Comparison of ENCODE assay signal across 14 mouse cellular contexts in genomic region chr15:99631618-99632017, GRCm38 (mm10). TPM values are rescaled to one million over a fixed set of nuclear protein-coding genes. Genes with fewer than 3 reads are reported as not detected.
DNase-seq lines count a peak whose midpoint lies in the region; ATAC-seq and TF ChIP-seq lines count a peak whose summit lies in the region.
"Had no signal": no experiment of that assay in that cellular context is flagged by ENCODE, and none has a peak within 500 bp of the region (broad histone marks: within the 10 kb centered on the region; RNA-seq: fewer than 3 reads in every experiment).

No protein-coding gene starts in this region.

- H3K4me2 ChIP-seq in liver, embryonic 14.5 days (ENCODE audit: low read depth) = no peak overlapping the region
- H3K4me2 ChIP-seq: embryonic facial prominence, embryonic 15.5 days; kidney, embryonic 15.5 days; neural tube, embryonic 12.5 days had no signal

- peaks cover 99% of the 10 kb centered on the region for H3K36me3 ChIP-seq in liver, embryonic 14.5 days (replicated peaks; ENCODE audit: control insufficient read depth, insufficient read depth, low read depth)
- peaks cover 98% of the 10 kb centered on the region for H3K36me3 ChIP-seq in E14TG2a.4 (ENCODE audit: insufficient read depth, low read length)

- no peak for DNase-seq in liver, embryonic 14.5 days (ENCODE audit: low read depth in 3 of 3, low spot score in 3 of 3)
- DNase-seq in liver (no peak), Patski (ENCODE audit: low read depth, low spot score) (no peak)
- peak; percentile 57 for DNase-seq in retina, embryonic 14.5 days (ENCODE audit: low spot score)
- DNase-seq in layer of hippocampus, postnatal 14 days (ENCODE audit: low spot score in 2 of 2) = no peak
- DNase-seq in lung, postnatal 10 days = no peak
- DNase-seq: cerebellum, adult 8-10 months; heart, postnatal 10 days had no signal

- CTCF ChIA-PET in Patski (lab: Charles Lee) = interaction anchor here (0.9 to 1.8 kb wide), 5 partner anchors 13 to 60 kb away, joined by 3 to 6 read pairs (median 4); no protein-coding TSS in a partner anchor

- TF ChIP-seq CTCF in liver, embryonic 14.5 days (IDR thresholded peaks at IDR 0.05; ENCODE audit: low read depth) = peak; percentile 58
- TF ChIP-seq CTCF in E14TG2a.4 (conservative IDR thresholded peaks at IDR 0.05; ENCODE audit: low read length) = peak; percentile 64
- peak; percentile 72 for TF ChIP-seq CTCF in Patski (IDR thresholded peaks at IDR 0.05)

- H3K9ac ChIP-seq in liver, embryonic 14.5 days (replicated peaks) = no peak overlapping the region
- H3K9ac ChIP-seq: embryonic facial prominence, embryonic 15.5 days; kidney, embryonic 15.5 days; neural tube, embryonic 12.5 days had no signal

- H3K9me3 ChIP-seq in liver, embryonic 14.5 days (ENCODE audit: control insufficient read depth, low read length) = no peaks in the 10 kb centered on the region
- no peaks in the 10 kb centered on the region for H3K9me3 ChIP-seq in E14TG2a.4 (ENCODE audit: low read length)
- H3K9me3 ChIP-seq: embryonic facial prominence, embryonic 15.5 days; kidney, embryonic 15.5 days; neural tube, embryonic 12.5 days had no signal

- ATAC-seq in liver, embryonic 14.5 days (ENCODE audit: insufficient read depth) = no peak
- no peak for ATAC-seq in Patski

- no peaks in the 10 kb centered on the region for H3K4me1 ChIP-seq in liver, embryonic 14.5 days (replicated peaks; ENCODE audit: control insufficient read depth in 2 of 2, insufficient read depth in 2 of 2, low read length in 1 of 2)
- H3K4me1 ChIP-seq in E14TG2a.4 (replicated peaks; ENCODE audit: low read depth, low read length) = 0 out of 2 replicates have a peak, but pooled peaks cover 4% of the 10 kb centered on the region
- H3K4me1 ChIP-seq: embryonic facial prominence, embryonic 15.5 days; kidney, embryonic 15.5 days had no signal

- H3K27ac ChIP-seq in liver, embryonic 14.5 days = no peak overlapping the region
- H3K27ac ChIP-seq: embryonic facial prominence, embryonic 15.5 days; kidney, embryonic 15.5 days; neural tube, embryonic 12.5 days had no signal

- in situ Hi-C loops in Patski (cut with MboI; ENCODE audit: low pct_unique_long_range_greater_than_20kb) = no loop called here

- no peaks in the 10 kb centered on the region for H3K27me3 ChIP-seq in liver, embryonic 14.5 days (ENCODE audit: control insufficient read depth, insufficient read depth, low read length)
- H3K27me3 ChIP-seq in E14TG2a.4 (ENCODE audit: insufficient read depth, low read length) (no peaks in the 10 kb centered on the region), Patski (no peaks in the 10 kb centered on the region)
- H3K27me3 ChIP-seq: embryonic facial prominence, embryonic 15.5 days; kidney, embryonic 15.5 days; neural tube, embryonic 12.5 days had no signal

- POLR2A ChIA-PET in Patski (lab: Charles Lee) = interaction anchor here (1.2 kb wide), 1 partner anchor 10 kb away, joined by 3 read pairs; no protein-coding TSS in a partner anchor

- H3K4me3 ChIP-seq in liver, embryonic 14.5 days (ENCODE audit: insufficient read depth in 1 of 2, low read depth in 2 of 2, low read length in 2 of 2) = no peak overlapping the region
- H3K4me3 ChIP-seq in E14TG2a.4 (replicated peaks; ENCODE audit: low read length) = no peak overlapping the region
- H3K4me3 ChIP-seq: embryonic facial prominence, embryonic 15.5 days; kidney, embryonic 15.5 days; neural tube, embryonic 12.5 days had no signal

- TF ChIP-seq EP300 in liver, embryonic 14.5 days (IDR thresholded peaks at IDR 0.05; ENCODE audit: low read depth) = no peak

RNA-seq across cellular contexts. Expression of gene Racgap1, which starts 19.8 kb away (rescaled TPM):
- 41.6 and 53.5 TPM in 2 replicates for polyA plus RNA-seq in liver, embryonic 14.5 days (2012; rRNA removed)
- polyA plus RNA-seq in liver, embryonic 14.5 days (2014; fragmentation: Nextera tagmentation; extraction: Ambion mirVana) = 51.1 and 55.4 TPM in 2 replicates
- polyA plus RNA-seq in Patski (2021) = 74.3 TPM
- total RNA-seq in layer of hippocampus, postnatal 14 days (2021) = 1 to 10 TPM; 7.6 to 8.7 TPM

RNA-seq across cellular contexts. Expression of gene Aqp6, which starts 30.4 kb away (rescaled TPM):
- not detected in 2 replicates for polyA plus RNA-seq in liver, embryonic 14.5 days (2012; rRNA removed)
- polyA plus RNA-seq in liver, embryonic 14.5 days (2014; fragmentation: Nextera tagmentation; extraction: Ambion mirVana) = not detected in 2 replicates
- not detected for polyA plus RNA-seq in Patski (2021)
- total RNA-seq in layer of hippocampus, postnatal 14 days (2021) = under 1 TPM; 0.19 to 0.37 TPM
- total RNA-seq: heart, postnatal 10 days had no signal
- polyA plus RNA-seq: embryonic facial prominence, embryonic 15.5 days; kidney, embryonic 15.5 days; lung, embryonic 16.5 days had no signal

RNA-seq across cellular contexts. Expression of gene Asic1, which starts 38.5 kb away (rescaled TPM):
- 0.15 and 0.34 TPM in 2 replicates for polyA plus RNA-seq in liver, embryonic 14.5 days (2012; rRNA removed)
- polyA plus RNA-seq in liver, embryonic 14.5 days (2014; fragmentation: Nextera tagmentation; extraction: Ambion mirVana) = 0.04 and 0.06 TPM in 2 replicates
- 7.6 TPM for polyA plus RNA-seq in Patski (2021)
- total RNA-seq in layer of hippocampus, postnatal 14 days (2021) = 10 to 100 TPM; 37.3 to 41.3 TPM

RNA-seq across cellular contexts. Expression of gene Aqp5, which starts 41.0 kb away (rescaled TPM):
- 0.07 and 0.09 TPM in 2 replicates for polyA plus RNA-seq in liver, embryonic 14.5 days (2012; rRNA removed)
- polyA plus RNA-seq in liver, embryonic 14.5 days (2014; fragmentation: Nextera tagmentation; extraction: Ambion mirVana) = not detected in 2 replicates
- 6.8 TPM for polyA plus RNA-seq in Patski (2021)
- total RNA-seq in layer of hippocampus, postnatal 14 days (2021) = not detected

RNA-seq across cellular contexts. Expression of gene Aqp2, which starts 52.8 kb away (rescaled TPM):
- polyA plus RNA-seq in liver, embryonic 14.5 days (2012; rRNA removed) = not detected in 2 replicates
- polyA plus RNA-seq in liver, embryonic 14.5 days (2014; fragmentation: Nextera tagmentation; extraction: Ambion mirVana) = not detected in 2 replicates
- not detected for polyA plus RNA-seq in Patski (2021)
- not detected for total RNA-seq in layer of hippocampus, postnatal 14 days (2021)
- total RNA-seq: heart, postnatal 10 days; left cerebral cortex, postnatal 10 days had no signal
- polyA plus RNA-seq: embryonic facial prominence, embryonic 15.5 days; lung, embryonic 16.5 days; neural tube, embryonic 12.5 days had no signal
